Mouse (Mus musculus): ENCODE results near the gene Fez2. TPM values are rescaled to one million over a fixed set of nuclear protein-coding genes. Genes with fewer than 3 reads are reported as not detected.

Fez2 gene
- polyA plus RNA-seq, 1 experiment from 2014 or later, result 64.9 TPM

- Histone ChIP-seq H3K36me3 (ENCODE audit: control insufficient read depth, insufficient read depth, low read length) (no peaks in the 10 kb centered on the region), H3K4me1 (ENCODE audit: control insufficient read depth, insufficient read depth, low read depth, low read length) (no peaks in the 10 kb centered on the region), H3K27ac (ENCODE audit: low read depth, low read length) (no peak overlapping the region), H3K9ac (ENCODE audit: low read depth, low read length) (no peak overlapping the region), H3K4me3 (ENCODE audit: low read length) (no peak overlapping the region), H3K9me3 (ENCODE audit: control insufficient read depth, low read length) (no peaks in the 10 kb centered on the region), H3K4me2 (ENCODE audit: low read length) (no peak overlapping the region), H3K27me3 (replicated peaks; ENCODE audit: control insufficient read depth, insufficient read depth, low read length) (no peaks in the 10 kb centered on the region)
- ATAC-seq, result no peak; the same call in 1 of the 2 replicates
- 56% methylated on average over 18 of the region's 18 CpGs for WGBS
These were observed 95.3 kb downstream of the Fez2 start for GRCm38 (mm10) chr17:78322369-78323335.

GRCm38 (mm10) chr17:78321216-78321835 lies 96.6 kb downstream of the Fez2 start:
- H3K4me3 ChIP-seq (ENCODE audit: low read length), result no peak overlapping the region
- ATAC-seq, result no peak
- WGBS, result 90% methylated on average over 11 of the region's 11 CpGs
- no peaks in the 10 kb centered on the region for H3K9me3 ChIP-seq (ENCODE audit: control insufficient read depth, low read length)
- no peaks in the 10 kb centered on the region for H3K36me3 ChIP-seq (ENCODE audit: control insufficient read depth, insufficient read depth, low read length)
- no peak overlapping the region for H3K4me2 ChIP-seq (ENCODE audit: low read length)
- no peak overlapping the region for H3K27ac ChIP-seq (ENCODE audit: low read depth, low read length)
- H3K27me3 ChIP-seq (replicated peaks; ENCODE audit: control insufficient read depth, insufficient read depth, low read length), result no peaks in the 10 kb centered on the region
- H3K4me1 ChIP-seq (ENCODE audit: control insufficient read depth, insufficient read depth, low read depth, low read length), result no peaks in the 10 kb centered on the region
- H3K9ac ChIP-seq (ENCODE audit: low read depth, low read length), result no peak overlapping the region

Other genes with a start within 250 kb of the Fez2 start
- 12.6 and 13.4 TPM in 2 replicates for gene Crim1, start 217.9 kb downstream of the Fez2 start, polyA plus RNA-seq (2015; fragmentation: Nextera tagmentation; extraction: Ambion mirVana)
- gene Vit, start 89.9 kb upstream of the Fez2 start, polyA plus RNA-seq (2015; fragmentation: Nextera tagmentation; extraction: Ambion mirVana), result 12.4 and 12.8 TPM in 2 replicates

All from hindbrain, embryonic 16.5 days (tissue).